Mouse (Mus musculus) MEL (cell line): Measurements from ENCODE around the gene Syce3. TPM values are rescaled to one million over a fixed set of nuclear protein-coding genes. Genes with fewer than 3 reads are reported as not detected.
A peak's percentile ranks its signal among the peaks of the same experiment; 100 is the strongest.

Source experiments
- DNase-seq: peaks from one replicate; pipeline ENCODE4 v3.0.0; 2011; ENCODE audit warnings: low read depth, low spot score
- H3K27ac ChIP-seq: 2 replicates; pipeline ENCODE4 v1.5.1; 2012; ENCODE audit warnings: low read depth, mild to moderate bottlenecking, control low read depth, low read length, moderate library complexity; ENCODE audit not compliant: control insufficient read depth
- H3K27me3 ChIP-seq, 2 experiments: fragments of 150-350 bp in 1 of 2; sonication (generic) in 1 of 2; 2 replicates each; pipeline ENCODE4 v1.6.1; 2012; ENCODE audit warnings: low read length in 2 of 2, mild to moderate bottlenecking in 2 of 2, improper control_type of control experiment in 1 of 2, moderate library complexity in 1 of 2; ENCODE audit not compliant: insufficient read depth in 2 of 2, control insufficient read depth in 1 of 2
- H3K36me3 ChIP-seq, 2 experiments: 2 replicates each; pipeline ENCODE4 v1.6.1; 2012 to 2014; ENCODE audit warnings: low read length in 2 of 2, improper control_type of control experiment in 1 of 2, inconsistent platforms in 1 of 2, mild to moderate bottlenecking in 1 of 2; ENCODE audit not compliant: insufficient read depth in 2 of 2, control insufficient read depth in 1 of 2
- H3K4me1 ChIP-seq, 2 experiments: fragments of 150-350 bp in 1 of 2; sonication (generic) in 1 of 2; 2 replicates each; pipeline ENCODE4 v1.6.1; 2012; ENCODE audit warnings: low read length in 2 of 2, improper control_type of control experiment in 1 of 2, mild to moderate bottlenecking in 1 of 2; ENCODE audit not compliant: insufficient read depth in 2 of 2, control insufficient read depth in 1 of 2
- H3K4me3 ChIP-seq, 2 experiments: fragments of 150-350 bp in 1 of 2; sonication (generic) in 1 of 2; 2 replicates each; pipeline ENCODE4 v1.5.1; 2012; ENCODE audit warnings: low read depth in 2 of 2, low read length in 2 of 2, mild to moderate bottlenecking in 2 of 2, moderate library complexity in 2 of 2, control low read depth in 1 of 2, improper control_type of control experiment in 1 of 2; ENCODE audit not compliant: control insufficient read depth in 1 of 2, insufficient read depth in 1 of 2
- H3K79me2 ChIP-seq: 2 replicates; pipeline ENCODE4 v1.6.1; 2012; ENCODE audit warnings: mild to moderate bottlenecking, low read length, moderate library complexity; ENCODE audit not compliant: control insufficient read depth, poor library complexity, insufficient read depth
- H3K9ac ChIP-seq: 2 replicates; pipeline ENCODE4 v1.6.1; 2012; ENCODE audit warnings: low read depth, mild to moderate bottlenecking, control low read depth, low read length, moderate library complexity; ENCODE audit not compliant: control insufficient read depth, poor library complexity, severe bottlenecking
- H3K9me3 ChIP-seq: fragments of 150-350 bp; sonication (generic); replicated peaks from 2 replicates; pipeline ENCODE4 v1.6.1; 2012; ENCODE audit warnings: mild to moderate bottlenecking, low read length, improper control_type of control experiment, moderate library complexity; ENCODE audit not compliant: insufficient read depth
- BHLHE40 ChIP-seq: IDR thresholded peaks from 2 replicates; pipeline ENCODE4 v1.6.1; 2012; ENCODE audit warnings: low read depth, mild to moderate bottlenecking, inconsistent platforms, low read length, improper control_type of control experiment, borderline replicate concordance
- E2F4 ChIP-seq: IDR thresholded peaks from 2 replicates; pipeline ENCODE4 v1.6.1; 2011; ENCODE audit warnings: low read depth, low read length, improper control_type of control experiment, borderline replicate concordance
- EP300 ChIP-seq, 2 experiments: IDR thresholded peaks; 2 replicates each; pipeline ENCODE4 v1.6.1; 2011; ENCODE audit warnings: improper control_type of control experiment in 2 of 2, low read length in 2 of 2, low read depth in 1 of 2, mild to moderate bottlenecking in 1 of 2
- JUND ChIP-seq: IDR thresholded peaks from 2 replicates; pipeline ENCODE4 v1.6.1; 2011; ENCODE audit warnings: low read depth, mild to moderate bottlenecking, improper control_type of control experiment, low read length
- MAX ChIP-seq: IDR thresholded peaks from 2 replicates; pipeline ENCODE4 v1.6.1; 2011; ENCODE audit warnings: low read length, improper control_type of control experiment
- MAZ ChIP-seq: IDR thresholded peaks from 2 replicates; pipeline ENCODE4 v1.6.1; 2012; ENCODE audit warnings: low read depth, mild to moderate bottlenecking, inconsistent platforms, low read length, improper control_type of control experiment
- MEF2A ChIP-seq: IDR thresholded peaks from 2 replicates; pipeline ENCODE4 v1.6.1; 2014; ENCODE audit warnings: low read depth, mild to moderate bottlenecking, inconsistent platforms, low read length, improper control_type of control experiment; ENCODE audit not compliant: poor library complexity, insufficient replicate concordance, severe bottlenecking; ENCODE audit errors: extremely low read depth
- MXI1 ChIP-seq: IDR thresholded peaks from 2 replicates; pipeline ENCODE4 v1.6.1; 2011; ENCODE audit warnings: mild to moderate bottlenecking, low read depth, low read length, improper control_type of control experiment
- MYB ChIP-seq: IDR thresholded peaks from 2 replicates; pipeline ENCODE4 v1.6.1; 2011; ENCODE audit warnings: mild to moderate bottlenecking, low read depth, low read length, improper control_type of control experiment
- MYC ChIP-seq: IDR thresholded peaks from 2 replicates; pipeline ENCODE4 v1.6.1; 2011; ENCODE audit warnings: low read depth, mild to moderate bottlenecking, low read length, improper control_type of control experiment, moderate library complexity
- NRF1 ChIP-seq: IDR thresholded peaks from 2 replicates; pipeline ENCODE4 v1.6.1; 2014; ENCODE audit warnings: low read depth, mild to moderate bottlenecking, inconsistent platforms, low read length, improper control_type of control experiment, moderate library complexity; ENCODE audit not compliant: poor library complexity, insufficient read depth, severe bottlenecking
- POLR2A ChIP-seq, 2 experiments: IDR thresholded peaks; 2 replicates each; pipeline ENCODE4 v1.6.1; 2011 to 2012; ENCODE audit warnings: low read length in 2 of 2, mild to moderate bottlenecking in 2 of 2, control low read depth in 1 of 2, improper control_type of control experiment in 1 of 2, low read depth in 1 of 2, moderate library complexity in 1 of 2; ENCODE audit not compliant: control insufficient read depth in 1 of 2, insufficient read depth in 1 of 2, poor library complexity in 1 of 2
- POLR2AphosphoS5 ChIP-seq: IDR thresholded peaks from 2 replicates; pipeline ENCODE4 v1.6.1; 2012; ENCODE audit warnings: low read depth, borderline replicate concordance, mild to moderate bottlenecking, inconsistent platforms, low read length, moderate library complexity, mixed read lengths
- RAD21 ChIP-seq: IDR thresholded peaks from 2 replicates; pipeline ENCODE4 v1.6.1; 2011; ENCODE audit warnings: mild to moderate bottlenecking, low read depth, low read length, improper control_type of control experiment
- RCOR1 ChIP-seq: IDR thresholded peaks from 2 replicates; pipeline ENCODE4 v1.6.1; 2012; ENCODE audit warnings: low read depth, mild to moderate bottlenecking, inconsistent platforms, low read length, improper control_type of control experiment
- SIN3A ChIP-seq: IDR thresholded peaks from 2 replicates; pipeline ENCODE4 v1.6.1; 2012; ENCODE audit warnings: low read length, improper control_type of control experiment, inconsistent platforms
- USF1 ChIP-seq: IDR thresholded peaks from 2 replicates; pipeline ENCODE4 v1.6.1; 2014; ENCODE audit warnings: low read depth, mild to moderate bottlenecking, inconsistent platforms, low read length, improper control_type of control experiment, moderate library complexity
- ZC3H11A ChIP-seq: IDR thresholded peaks from 2 replicates; pipeline ENCODE4 v1.6.1; 2012; ENCODE audit warnings: low read depth, mild to moderate bottlenecking, inconsistent platforms, low read length, improper control_type of control experiment
- ZKSCAN1 ChIP-seq: IDR thresholded peaks from 2 replicates; pipeline ENCODE4 v1.6.1; 2012; ENCODE audit warnings: low read depth, mild to moderate bottlenecking, inconsistent platforms, low read length, improper control_type of control experiment, moderate library complexity
- ZMIZ1 ChIP-seq: IDR thresholded peaks from 2 replicates; pipeline ENCODE4 v1.6.1; 2012; ENCODE audit warnings: low read depth, mild to moderate bottlenecking, inconsistent platforms, low read length, improper control_type of control experiment, moderate library complexity
- ZNF384 ChIP-seq: IDR thresholded peaks from 2 replicates; pipeline ENCODE4 v1.6.1; 2012; ENCODE audit warnings: low read depth, mild to moderate bottlenecking, inconsistent platforms, low read length, improper control_type of control experiment
- polyA plus RNA-seq, 2 experiments: library from polyadenylated mRNA; stranded (reverse) in 1 of 2; unstranded in 1 of 2; fragments of >175 nt in 1 of 2; fragments of >200 nt in 1 of 2; gene quantifications; 2 replicates each; pipeline versions ENCODE4 v1.2.1 to v1.2.4; 2012; ENCODE audit warnings: low replicate concordance in 2 of 2, low read depth in 1 of 2; ENCODE audit not compliant: insufficient read length in 2 of 2, insufficient read depth in 1 of 2, missing spikeins in 1 of 2
- total RNA-seq: library from RNA; depleted of rRNA; stranded (reverse); fragments of 300-350 nt; gene quantifications from 2 replicates; pipeline ENCODE4 v1.2.3, GENCODE M21; 2012

Syce3 gene
- total and polyA plus RNA-seq, 3 experiments, result 1.4 to 1.5 TPM; not detected in 1

GRCm38 (mm10) chr15:89399716-89400115, 10.6 kb downstream of the Syce3 start (continued):
- TF ChIP-seq RCOR1, result peak; percentile 71
- TF ChIP-seq ZC3H11A, result no peak
- TF ChIP-seq BHLHE40, result peak; percentile 97
- no peak for TF ChIP-seq POLR2A (IDR thresholded peaks at IDR 0.05; ENCODE audit: control insufficient read depth in 1 of 2, insufficient read depth in 1 of 2, low read depth in 1 of 2, low read length in 2 of 2, poor library complexity in 1 of 2)
- TF ChIP-seq MEF2A, result no peak
- TF ChIP-seq POLR2AphosphoS5, result no peak
- TF ChIP-seq EP300 (IDR thresholded peaks at IDR 0.05; ENCODE audit: low read depth in 1 of 2, low read length in 2 of 2), result peak; percentile 76 to 81
- TF ChIP-seq, all 39 proteins: peak for 7

GRCm38 (mm10) chr15:89398146-89398545, 12.2 kb downstream of the Syce3 start:
- Histone ChIP-seq H3K9me3 (no peaks in the 10 kb centered on the region), H3K79me2 (no peaks in the 10 kb centered on the region), H3K4me3 (no peak overlapping the region), H3K27me3 (peaks cover 0 to 5% of the 10 kb centered on the region in 2 experiments; a peak in 1 of 4 replicates), H3K36me3 (peaks cover 0 to 6% of the 10 kb centered on the region in 2 experiments; a peak in 2 of 4 replicates), H3K9ac (no peak overlapping the region), H3K27ac (no peak overlapping the region), H3K4me1 (peaks cover 6 to 14% of the 10 kb centered on the region in 2 experiments)
- no peak for TF ChIP-seq USF1
- no peak for TF ChIP-seq ZNF384
- no peak for TF ChIP-seq ZKSCAN1
- TF ChIP-seq MYC, result no peak
- no peak for TF ChIP-seq ZMIZ1
- no peak for TF ChIP-seq NRF1
- TF ChIP-seq SIN3A, result no peak
- no peak for TF ChIP-seq POLR2AphosphoS5
- no peak for DNase-seq

- H3K27ac ChIP-seq, result no peak overlapping the region
- no peak overlapping the region for H3K9ac ChIP-seq
- no peaks in the 10 kb centered on the region for H3K79me2 ChIP-seq
- H3K36me3 ChIP-seq, result peaks cover 0 to 6% of the 10 kb centered on the region in 2 experiments; a peak in 2 of 4 replicates
- no peak overlapping the region for H3K4me3 ChIP-seq
- TF ChIP-seq MAZ, result no peak
- no peak for TF ChIP-seq ZMIZ1
- no peak for TF ChIP-seq MAX
- TF ChIP-seq MXI1, result no peak
- TF ChIP-seq JUND, result no peak
- no peak for TF ChIP-seq MYB
- TF ChIP-seq RAD21, result no peak
- no peak for TF ChIP-seq E2F4
- DNase-seq, result no peak
- peaks cover 0 to 5% of the 10 kb centered on the region in 2 experiments; a peak in 1 of 4 replicates for H3K27me3 ChIP-seq
- H3K4me1 ChIP-seq, result peaks cover 6 to 14% of the 10 kb centered on the region in 2 experiments
- H3K9me3 ChIP-seq, result no peaks in the 10 kb centered on the region
Measured at GRCm38 (mm10) chr15:89396883-89397282, 13.4 kb downstream of the Syce3 start.
